Mouse (Mus musculus) lung, postnatal 0 days (tissue): ENCODE results near the gene Olfr1047.

Source experiments
- CTCF ChIP-seq: IDR thresholded peaks from 2 replicates; pipeline ENCODE4 v1.5.1; 2016; ENCODE audit warnings: antibody characterized with exemption, mild to moderate bottlenecking
- EP300 ChIP-seq: IDR thresholded peaks from 2 replicates; pipeline ENCODE4 v1.6.1; 2016; ENCODE audit warnings: antibody characterized with exemption, mild to moderate bottlenecking, control low read depth

DNA sequence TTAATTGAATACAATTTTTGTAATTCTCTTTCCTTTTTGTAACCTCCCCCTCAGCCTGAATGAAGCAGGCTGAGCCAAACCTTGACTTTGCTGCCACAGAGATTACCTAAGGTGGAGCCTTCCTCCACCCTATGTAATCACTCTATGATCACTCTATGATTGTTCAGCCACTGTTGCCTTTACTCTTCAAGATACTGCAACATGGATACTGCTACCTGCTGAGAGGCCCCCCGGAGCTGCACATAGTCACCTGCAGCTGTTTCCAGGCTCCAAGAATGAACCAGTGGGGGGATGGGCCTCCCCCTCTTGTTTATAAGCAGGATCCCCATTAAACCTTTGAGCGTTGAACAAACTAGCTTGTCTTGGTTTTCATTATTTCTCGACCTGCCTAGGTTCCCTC lies 51.3 kb downstream of the Olfr1047 start:
- TF ChIP-seq CTCF (no peak), EP300 (no peak)
